Mouse (Mus musculus): ENCODE results near the gene Yme1l1. TPM values are rescaled to one million over a fixed set of nuclear protein-coding genes. Genes with fewer than 3 reads are reported as not detected.

Gene Yme1l1
- polyA plus RNA-seq (2011; ENCODE audit: insufficient read depth, insufficient read length, low read depth, missing spikeins) = 126 and 134 TPM in 2 replicates

- Histone ChIP-seq H3K9ac (ENCODE audit: low read depth, poor library complexity, severe bottlenecking) (peak within 1 kb of the TSS; percentile 80), H3K4me1 (ENCODE audit: control insufficient read depth, insufficient read depth, low read length) (no peaks in the 10 kb centered on the region), H3K9me3 (replicated peaks; ENCODE audit: control insufficient read depth, insufficient read depth, low read length, poor library complexity, severe bottlenecking) (no peaks in the 10 kb centered on the region), H3K27me3 (ENCODE audit: control insufficient read depth, insufficient read depth, low read length, poor library complexity, severe bottlenecking) (no peaks in the 10 kb centered on the region), H3K36me3 (ENCODE audit: control insufficient read depth, insufficient read depth, low read length, poor library complexity, severe bottlenecking) (peaks cover 5% of the 10 kb centered on the region; the same call in 1 of the 2 replicates), H3K27ac (ENCODE audit: insufficient read depth, low read length) (peak within 1 kb of the TSS; percentile 88), H3K4me3 (ENCODE audit: low read depth, low read length) (peak within 1 kb of the TSS; percentile 93)
- TF ChIP-seq CTCF (IDR thresholded peaks at IDR 0.05; ENCODE audit: low read depth, low read length) (no peak), POLR2A (IDR thresholded peaks at IDR 0.05; ENCODE audit: insufficient read depth, low read length) (peak; percentile 90), EP300 (IDR thresholded peaks at IDR 0.05; ENCODE audit: insufficient read depth, low read depth, low read length) (peak; percentile 57; the same call in 1 of the 2 replicates)
Observed at GRCm38 (mm10) chr2:23155777-23156607, at the start of gene Yme1l1, which contains the start of gene Mastl. Gene Yme1l1 (plus strand): TSS chr2:23156369. Gene Mastl (minus strand): TSS chr2:23156024.

- Histone ChIP-seq H3K27ac (ENCODE audit: insufficient read depth, low read length) (no peak overlapping the region), H3K27me3 (ENCODE audit: control insufficient read depth, insufficient read depth, low read length, poor library complexity, severe bottlenecking) (no peaks in the 10 kb centered on the region), H3K9me3 (replicated peaks; ENCODE audit: control insufficient read depth, insufficient read depth, low read length, poor library complexity, severe bottlenecking) (no peaks in the 10 kb centered on the region), H3K9ac (ENCODE audit: low read depth, poor library complexity, severe bottlenecking) (no peak overlapping the region), H3K4me1 (ENCODE audit: control insufficient read depth, insufficient read depth, low read length) (no peaks in the 10 kb centered on the region), H3K36me3 (ENCODE audit: control insufficient read depth, insufficient read depth, low read length, poor library complexity, severe bottlenecking) (peaks cover 3% of the 10 kb centered on the region; the same call in 1 of the 2 replicates), H3K4me3 (ENCODE audit: low read depth, low read length) (no peak overlapping the region)
- TF ChIP-seq EP300 (IDR thresholded peaks at IDR 0.05; ENCODE audit: insufficient read depth, low read depth, low read length) (no peak), POLR2A (IDR thresholded peaks at IDR 0.05; ENCODE audit: insufficient read depth, low read length) (no peak)
Observed at GRCm38 (mm10) chr2:23119573-23119972, 36.6 kb upstream of the Yme1l1 start.

GRCm38 (mm10) chr2:23155199-23155621 is 959 bp upstream of the Yme1l1 start:
- Histone ChIP-seq H3K4me1 (ENCODE audit: control insufficient read depth, insufficient read depth, low read length) (no peaks in the 10 kb centered on the region), H3K4me3 (ENCODE audit: low read depth, low read length) (peak overlapping the region; percentile 93), H3K27ac (ENCODE audit: insufficient read depth, low read length) (peak overlapping the region; percentile 68), H3K36me3 (ENCODE audit: control insufficient read depth, insufficient read depth, low read length, poor library complexity, severe bottlenecking) (peaks cover 12% of the 10 kb centered on the region), H3K9me3 (replicated peaks; ENCODE audit: control insufficient read depth, insufficient read depth, low read length, poor library complexity, severe bottlenecking) (no peaks in the 10 kb centered on the region), H3K9ac (ENCODE audit: low read depth, poor library complexity, severe bottlenecking) (peak overlapping the region; percentile 80), H3K27me3 (ENCODE audit: control insufficient read depth, insufficient read depth, low read length, poor library complexity, severe bottlenecking) (no peaks in the 10 kb centered on the region)
- TF ChIP-seq CTCF (IDR thresholded peaks at IDR 0.05; ENCODE audit: low read depth, low read length) (no peak), EP300 (IDR thresholded peaks at IDR 0.05; ENCODE audit: insufficient read depth, low read depth, low read length) (no peak), POLR2A (IDR thresholded peaks at IDR 0.05; ENCODE audit: insufficient read depth, low read length) (no peak)

GRCm38 (mm10) chr2:23156608-23157081 is 476 bp downstream of the Yme1l1 start:
- Histone ChIP-seq H3K27me3 (ENCODE audit: control insufficient read depth, insufficient read depth, low read length, poor library complexity, severe bottlenecking) (no peaks in the 10 kb centered on the region), H3K9me3 (replicated peaks; ENCODE audit: control insufficient read depth, insufficient read depth, low read length, poor library complexity, severe bottlenecking) (no peaks in the 10 kb centered on the region), H3K36me3 (ENCODE audit: control insufficient read depth, insufficient read depth, low read length, poor library complexity, severe bottlenecking) (peaks cover 5% of the 10 kb centered on the region; the same call in 1 of the 2 replicates), H3K9ac (ENCODE audit: low read depth, poor library complexity, severe bottlenecking) (peak overlapping the region; percentile 80), H3K4me3 (ENCODE audit: low read depth, low read length) (peak overlapping the region; percentile 90), H3K4me1 (ENCODE audit: control insufficient read depth, insufficient read depth, low read length) (no peaks in the 10 kb centered on the region), H3K27ac (ENCODE audit: insufficient read depth, low read length) (peak overlapping the region; percentile 53)
- TF ChIP-seq CTCF (IDR thresholded peaks at IDR 0.05; ENCODE audit: low read depth, low read length) = no peak
- TF ChIP-seq EP300 (IDR thresholded peaks at IDR 0.05; ENCODE audit: insufficient read depth, low read depth, low read length) = no peak
- TF ChIP-seq POLR2A (IDR thresholded peaks at IDR 0.05; ENCODE audit: insufficient read depth, low read length) = no peak

GRCm38 (mm10) chr2:23172305-23172704 is 16.1 kb downstream of the Yme1l1 start:
- Histone ChIP-seq H3K27ac (ENCODE audit: insufficient read depth, low read length) (no peak overlapping the region), H3K9me3 (replicated peaks; ENCODE audit: control insufficient read depth, insufficient read depth, low read length, poor library complexity, severe bottlenecking) (no peaks in the 10 kb centered on the region), H3K9ac (ENCODE audit: low read depth, poor library complexity, severe bottlenecking) (no peak overlapping the region), H3K4me1 (ENCODE audit: control insufficient read depth, insufficient read depth, low read length) (no peaks in the 10 kb centered on the region), H3K36me3 (ENCODE audit: control insufficient read depth, insufficient read depth, low read length, poor library complexity, severe bottlenecking) (peaks cover 50% of the 10 kb centered on the region), H3K4me3 (ENCODE audit: low read depth, low read length) (no peak overlapping the region), H3K27me3 (ENCODE audit: control insufficient read depth, insufficient read depth, low read length, poor library complexity, severe bottlenecking) (no peaks in the 10 kb centered on the region)
- TF ChIP-seq CTCF (IDR thresholded peaks at IDR 0.05; ENCODE audit: low read depth, low read length) (no peak), POLR2A (IDR thresholded peaks at IDR 0.05; ENCODE audit: insufficient read depth, low read length) (no peak), EP300 (IDR thresholded peaks at IDR 0.05; ENCODE audit: insufficient read depth, low read depth, low read length) (no peak)

- H3K27me3 ChIP-seq (ENCODE audit: control insufficient read depth, insufficient read depth, low read length, poor library complexity, severe bottlenecking) = no peaks in the 10 kb centered on the region
- H3K9ac ChIP-seq (ENCODE audit: low read depth, poor library complexity, severe bottlenecking) = no peak overlapping the region
- no peak overlapping the region for H3K4me3 ChIP-seq (ENCODE audit: low read depth, low read length)
- no peaks in the 10 kb centered on the region for H3K4me1 ChIP-seq (ENCODE audit: control insufficient read depth, insufficient read depth, low read length)
- H3K27ac ChIP-seq (ENCODE audit: insufficient read depth, low read length) = no peak overlapping the region
- no peak for TF ChIP-seq POLR2A (IDR thresholded peaks at IDR 0.05; ENCODE audit: insufficient read depth, low read length)
- peaks cover 27% of the 10 kb centered on the region for H3K36me3 ChIP-seq (ENCODE audit: control insufficient read depth, insufficient read depth, low read length, poor library complexity, severe bottlenecking)
- no peaks in the 10 kb centered on the region for H3K9me3 ChIP-seq (replicated peaks; ENCODE audit: control insufficient read depth, insufficient read depth, low read length, poor library complexity, severe bottlenecking)
Observed at GRCm38 (mm10) chr2:23194366-23194765, 38.2 kb downstream of the Yme1l1 start.
